Mouse (Mus musculus) thymus, postnatal 0 days (tissue): ENCODE measurements at regions not wholly inside any gene's neighbourhood (a gene's known extent, or its start where the extent isn't known, plus 50 kb on each side); places are given as distances from the start of the nearest gene placed in this dataset.

Experiments used
- DNase-seq: peaks from one replicate; pipeline ENCODE4 v3.0.0-alpha.2; 2015; ENCODE audit warnings: low spot score

GRCm38 (mm10) chr8:11094516-11094915 is 86.3 kb upstream of the Irs2 start:
- DNase-seq: no peak

- no peak for DNase-seq
Observed at GRCm38 (mm10) chr8:11092348-11092747, 84.1 kb upstream of the Irs2 start.

GRCm38 (mm10) chr8:11091675-11092345 is 83.6 kb upstream of the Irs2 start:
- DNase-seq: no peak

GRCm38 (mm10) chr8:11088946-11089665 is 80.8 kb upstream of the Irs2 start:
- DNase-seq: no peak

GRCm38 (mm10) chr8:11085244-11085643 is 77.0 kb upstream of the Irs2 start:
- no peak for DNase-seq

GRCm38 (mm10) chr8:11084051-11084533 is 75.8 kb upstream of the Irs2 start:
- no peak for DNase-seq

- DNase-seq: no peak
Observed at GRCm38 (mm10) chr8:11080813-11081212, 72.6 kb upstream of the Irs2 start.

GRCm38 (mm10) chr8:11079805-11080204 is 71.5 kb upstream of the Irs2 start:
- no peak for DNase-seq

- DNase-seq: no peak
Observed at GRCm38 (mm10) chr8:11077138-11077537, 68.9 kb upstream of the Irs2 start.

GRCm38 (mm10) chr8:11071162-11071561 is 62.9 kb upstream of the Irs2 start:
- DNase-seq: no peak

GRCm38 (mm10) chr8:11067450-11067849 is 59.2 kb upstream of the Irs2 start:
- no peak for DNase-seq

GRCm38 (mm10) chr8:11065990-11066389 is 57.7 kb upstream of the Irs2 start:
- DNase-seq: no peak

- DNase-seq: no peak
Observed at GRCm38 (mm10) chr8:11065303-11065702, 57.0 kb upstream of the Irs2 start.

- DNase-seq: no peak
Observed at GRCm38 (mm10) chr8:11063058-11063457, 54.8 kb upstream of the Irs2 start.

GRCm38 (mm10) chr8:11062348-11062946 is 54.2 kb upstream of the Irs2 start:
- DNase-seq: no peak

GRCm38 (mm10) chr8:11061711-11062110 is 53.5 kb upstream of the Irs2 start:
- DNase-seq: no peak

GRCm38 (mm10) chr8:11060604-11061003 is 52.3 kb upstream of the Irs2 start:
- DNase-seq: no peak

GRCm38 (mm10) chr8:11058392-11058791 is 50.1 kb upstream of the Irs2 start:
- DNase-seq: no peak
